Mouse (Mus musculus) lung, embryonic 15.5 days (tissue): Measurements from ENCODE around the gene Trim67. TPM values are rescaled to one million over a fixed set of nuclear protein-coding genes. Genes with fewer than 3 reads are reported as not detected.

Experiments
- ATAC-seq: fragments of 200-750 bp; cut with Nextera tagmentation; 2 replicates; pipeline ENCODE4 v1.8.0; 2017; ENCODE audit warnings: moderate number of reproducible peaks, borderline replicate concordance; ENCODE audit not compliant: low FRiP score, low TSS enrichment; ENCODE audit errors: extremely low read depth
- H3K27ac ChIP-seq: fragments of 300-500 bp; sonication (generic); 2 replicates; pipeline ENCODE4 v1.5.1; 2015; ENCODE audit warnings: moderate library complexity, mild to moderate bottlenecking, inconsistent platforms
- H3K27me3 ChIP-seq: fragments of 300-500 bp; sonication (generic); 2 replicates; pipeline ENCODE4 v1.6.1; 2015; ENCODE audit warnings: inconsistent platforms
- H3K36me3 ChIP-seq: fragments of 300-500 bp; sonication (generic); 2 replicates; pipeline ENCODE4 v1.6.1; 2015; ENCODE audit warnings: inconsistent platforms
- H3K4me1 ChIP-seq: fragments of 300-500 bp; sonication (generic); 2 replicates; pipeline ENCODE4 v1.6.1; 2015; ENCODE audit warnings: inconsistent platforms
- H3K4me2 ChIP-seq: fragments of 300-500 bp; sonication (generic); 2 replicates; pipeline ENCODE4 v1.6.1; 2015; ENCODE audit warnings: inconsistent platforms, mild to moderate bottlenecking, moderate library complexity
- H3K4me3 ChIP-seq: fragments of 300-500 bp; sonication (generic); 2 replicates; pipeline ENCODE4 v1.5.1; 2015; ENCODE audit warnings: mild to moderate bottlenecking, inconsistent platforms
- H3K9ac ChIP-seq: fragments of 300-500 bp; sonication (generic); 2 replicates; pipeline ENCODE4 v1.6.1; 2015; ENCODE audit warnings: inconsistent platforms
- H3K9me3 ChIP-seq: fragments of 300-500 bp; sonication (generic); 2 replicates; pipeline ENCODE4 v1.6.1; 2016; ENCODE audit warnings: inconsistent platforms
- WGBS: fragments of 180-500 bp; shearing (Covaris S2); methylation state at CpG from one replicate; pipeline ENCODE4 v1.1.7; 2015; 5-methylcytosine and 5-hydroxymethylcytosine counted together
- polyA plus RNA-seq: library from polyadenylated mRNA; unstranded; fragments of >200 nt; fragmentation: Nextera tagmentation; extraction: Ambion mirVana; gene quantifications from 2 replicates; pipeline ENCODE4 v1.2.1, GENCODE M21; 2015

The Trim67 gene
- 0.66 and 0.67 TPM in 2 replicates for polyA plus RNA-seq

DNA sequence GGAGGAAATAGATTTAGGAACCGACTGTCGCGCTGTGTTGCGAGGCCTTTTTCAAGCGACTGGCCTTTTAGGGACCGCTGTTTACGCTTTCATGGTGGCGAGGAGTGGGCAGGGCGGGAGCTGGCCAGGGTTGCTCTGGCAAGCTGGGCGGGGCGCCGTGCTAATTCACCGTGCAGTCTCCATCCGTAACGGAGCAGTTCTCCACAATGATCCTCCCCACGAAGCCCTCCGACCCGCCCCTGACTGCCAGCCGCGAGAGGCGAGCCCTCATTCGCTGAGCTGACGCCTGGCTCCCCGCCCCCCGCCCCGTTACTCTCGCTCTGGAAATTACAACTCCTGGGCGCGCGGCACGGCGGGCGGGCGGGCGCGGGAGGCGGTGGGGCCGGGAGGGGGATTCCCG, at the start of gene Trim67:
Gene Trim67 (plus strand): TSS at position 385 of the 400 bp plus-strand sequence.
- H3K27me3 ChIP-seq = peaks cover 73% of the 10 kb centered on the region

DNA sequence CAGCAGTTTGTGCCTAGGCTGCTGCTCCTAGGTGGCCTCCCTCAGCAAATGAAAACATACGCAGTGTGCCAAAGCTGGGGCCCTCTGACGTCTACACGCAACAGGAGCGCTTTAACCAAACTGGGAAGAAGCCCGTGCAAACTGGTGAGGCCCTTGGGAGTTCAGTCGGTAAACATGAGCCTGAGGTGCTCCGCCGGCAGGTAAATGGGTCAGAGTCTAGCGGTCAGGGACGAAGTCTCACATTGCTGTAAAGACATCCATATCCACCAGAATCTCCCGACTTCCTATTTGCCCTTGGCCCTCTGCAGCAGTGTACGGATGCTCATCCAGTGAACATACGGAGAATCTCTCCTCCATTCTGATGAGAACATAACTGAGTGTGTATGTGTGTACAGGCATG, 46.2 kb upstream of the Trim67 start:
- WGBS = 55% methylated on average over 13 of the region's 13 CpGs
- ATAC-seq = no peak
- H3K4me3 ChIP-seq = no peak overlapping the region
- no peak overlapping the region for H3K9ac ChIP-seq
- H3K4me1 ChIP-seq = peaks cover 9% of the 10 kb centered on the region; the same call in 1 of the 2 replicates
- peaks cover 20% of the 10 kb centered on the region for H3K27me3 ChIP-seq
- H3K36me3 ChIP-seq = no peaks in the 10 kb centered on the region
- H3K9me3 ChIP-seq = no peaks in the 10 kb centered on the region
- H3K27ac ChIP-seq = no peak overlapping the region
- H3K4me2 ChIP-seq = no peak overlapping the region

More for the DNA sequence above, at the start of gene Trim67:
- no peaks in the 10 kb centered on the region for H3K9me3 ChIP-seq
- peak within 1 kb of the TSS; percentile 52 for H3K4me3 ChIP-seq
- H3K4me1 ChIP-seq = peaks cover 31% of the 10 kb centered on the region
- under 1% methylated on average over 35 of the region's 39 CpGs for WGBS
- H3K27ac ChIP-seq = no peak within 1 kb of the TSS
- no peaks in the 10 kb centered on the region for H3K36me3 ChIP-seq
- peak within 1 kb of the TSS; percentile 100 for H3K4me2 ChIP-seq
- H3K9ac ChIP-seq = no peak within 1 kb of the TSS
- peak; percentile 66; the same call in 1 of the 2 replicates for ATAC-seq

DNA sequence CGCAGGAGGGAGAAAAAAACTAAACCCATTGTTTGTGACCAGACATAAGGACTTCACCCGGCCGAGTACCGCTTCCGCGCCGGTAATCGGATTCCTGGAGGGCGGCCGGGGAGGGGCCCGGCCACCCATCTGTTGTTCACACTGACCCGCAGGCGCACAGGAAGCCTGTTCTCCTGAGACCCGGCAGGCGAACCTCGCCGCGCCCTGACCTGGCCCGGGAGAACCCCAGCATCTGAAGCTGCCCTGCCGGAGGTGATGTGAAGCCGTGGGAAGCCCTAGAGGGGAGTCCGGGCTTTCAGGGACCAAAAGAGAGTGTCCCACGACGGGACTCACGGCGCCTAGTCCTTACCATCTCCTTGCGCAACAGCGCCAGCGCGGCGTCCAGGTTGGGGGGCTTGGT, 41.7 kb upstream of the Trim67 start:
- H3K9me3 ChIP-seq = no peaks in the 10 kb centered on the region
- H3K27me3 ChIP-seq = peaks cover 36% of the 10 kb centered on the region
- peak overlapping the region; percentile 49 for H3K9ac ChIP-seq
- H3K36me3 ChIP-seq = no peaks in the 10 kb centered on the region
- H3K27ac ChIP-seq = peak overlapping the region; percentile 53
- WGBS = under 1% methylated on average over 30 of the region's 31 CpGs
- peaks cover 37% of the 10 kb centered on the region for H3K4me1 ChIP-seq
- H3K4me3 ChIP-seq = peak overlapping the region; percentile 74
- no peak for ATAC-seq
- peak overlapping the region; percentile 96 for H3K4me2 ChIP-seq

DNA sequence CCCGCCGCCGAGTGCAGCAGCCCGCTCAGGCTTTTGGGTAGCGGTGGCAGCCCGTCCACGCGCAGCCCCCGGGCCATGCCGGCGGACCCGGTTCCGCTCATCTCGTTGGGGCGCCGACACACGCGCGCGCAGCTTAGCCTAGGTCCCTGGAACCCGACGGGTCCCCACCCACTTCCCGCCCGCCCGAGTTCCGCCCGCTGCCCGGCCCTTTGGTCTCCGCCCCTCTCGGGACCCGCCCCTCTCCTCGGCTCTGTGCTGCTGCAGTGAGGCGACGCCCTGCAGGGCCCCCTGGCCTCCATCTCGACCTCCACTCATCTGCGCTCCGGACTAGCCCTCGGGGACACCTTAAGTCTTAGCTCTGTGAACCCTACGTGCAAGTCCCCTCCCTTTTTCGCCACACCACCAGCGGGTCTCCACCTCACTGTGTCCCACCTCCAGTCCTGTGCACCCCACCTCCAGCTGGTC, 41.2 kb upstream of the Trim67 start, which contains the start of gene Fam89a:
Gene Fam89a (minus strand): TSS at position 124 of the 465 bp plus-strand sequence.
- peak; percentile 50; the same call in 1 of the 2 replicates for ATAC-seq
- H3K4me3 ChIP-seq = peak within 1 kb of the TSS; percentile 74
- no peaks in the 10 kb centered on the region for H3K36me3 ChIP-seq
- peaks cover 39% of the 10 kb centered on the region for H3K4me1 ChIP-seq
- H3K4me2 ChIP-seq = peak within 1 kb of the TSS; percentile 96
- no peaks in the 10 kb centered on the region for H3K9me3 ChIP-seq
- H3K27ac ChIP-seq = peak within 1 kb of the TSS; percentile 53
- H3K27me3 ChIP-seq = peaks cover 36% of the 10 kb centered on the region
- H3K9ac ChIP-seq = peak within 1 kb of the TSS; percentile 49
- 2% methylated on average over 35 of the region's 41 CpGs for WGBS

DNA sequence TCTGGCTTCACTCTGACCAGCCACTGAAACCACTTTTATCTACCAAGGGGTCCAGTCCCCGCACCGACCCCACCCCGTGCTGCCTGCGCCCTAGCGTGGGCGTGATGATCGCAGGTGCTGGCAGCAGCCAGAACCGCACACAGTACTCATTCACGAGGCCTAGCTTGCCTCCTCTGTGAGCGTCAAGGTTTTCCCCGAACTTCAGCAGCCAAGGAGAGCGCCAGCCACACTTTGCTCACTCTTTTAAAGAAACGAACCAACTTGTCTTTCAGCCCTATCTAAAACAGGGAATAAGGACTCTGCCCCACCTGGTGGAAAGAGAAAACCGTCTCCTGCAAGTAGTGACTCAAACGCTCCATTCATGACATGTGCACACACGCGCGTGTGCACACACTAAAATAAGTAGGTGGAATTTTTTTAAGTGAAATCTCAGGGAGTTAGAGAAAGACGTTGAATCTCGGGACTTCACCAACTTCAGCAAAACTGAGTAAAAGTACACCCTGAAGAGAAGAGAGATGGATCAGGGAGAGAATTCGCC, 40.5 kb upstream of the Trim67 start:
- H3K27ac ChIP-seq = peak overlapping the region; percentile 49
- no peaks in the 10 kb centered on the region for H3K36me3 ChIP-seq
- WGBS = 34% methylated on average over 21 of the region's 21 CpGs
- no peaks in the 10 kb centered on the region for H3K9me3 ChIP-seq
- peaks cover 36% of the 10 kb centered on the region for H3K27me3 ChIP-seq
- H3K9ac ChIP-seq = no peak overlapping the region
- H3K4me3 ChIP-seq = peak overlapping the region; percentile 74; the same call in 1 of the 2 replicates
- ATAC-seq = 0 out of 2 replicates have a peak, but pooled peaks have one; percentile 2
- peak overlapping the region; percentile 96 for H3K4me2 ChIP-seq
- peaks cover 39% of the 10 kb centered on the region for H3K4me1 ChIP-seq

DNA sequence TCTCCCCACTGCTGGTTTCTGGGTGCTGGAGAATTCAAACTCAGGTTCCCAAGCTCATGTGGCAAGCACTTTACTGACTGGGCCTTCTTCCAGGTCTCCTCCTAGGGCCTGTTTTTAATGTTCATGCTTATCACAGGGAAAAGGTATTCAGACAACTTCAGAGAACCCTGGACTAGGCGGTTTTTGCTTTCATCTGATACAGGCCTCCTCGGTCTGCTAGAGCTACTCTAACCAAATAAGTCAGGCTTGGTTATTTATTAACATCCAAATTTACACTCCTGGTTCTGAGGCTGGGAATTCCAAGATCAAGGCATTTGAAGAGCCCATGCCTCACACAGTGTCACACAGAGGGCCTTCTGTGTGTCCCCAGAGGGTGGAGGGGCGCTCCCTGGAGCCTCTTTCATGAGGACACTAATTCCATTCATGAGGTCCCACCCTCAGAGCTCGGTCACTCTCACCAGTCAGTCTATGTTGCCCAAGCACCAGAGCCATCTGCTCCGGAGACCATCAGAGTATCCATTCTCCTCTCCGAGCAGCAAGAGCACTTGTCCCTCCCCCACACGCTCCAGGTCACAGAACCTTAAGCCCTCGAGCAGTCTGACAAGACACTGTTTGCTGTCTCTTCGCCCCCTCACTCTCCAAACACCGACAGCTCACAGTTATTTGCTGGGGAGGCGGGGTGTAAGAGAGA, 38.6 kb upstream of the Trim67 start:
- Histone ChIP-seq H3K4me2 (0 out of 2 replicates have a peak overlapping the region, but pooled peaks have one; percentile 4), H3K36me3 (no peaks in the 10 kb centered on the region), H3K9me3 (no peaks in the 10 kb centered on the region), H3K4me3 (no peak overlapping the region), H3K27me3 (peaks cover 36% of the 10 kb centered on the region), H3K4me1 (peaks cover 39% of the 10 kb centered on the region), H3K9ac (no peak overlapping the region), H3K27ac (peak overlapping the region; percentile 84)
- WGBS = 10% methylated on average over 11 of the region's 11 CpGs
- peak; percentile 84 for ATAC-seq

DNA sequence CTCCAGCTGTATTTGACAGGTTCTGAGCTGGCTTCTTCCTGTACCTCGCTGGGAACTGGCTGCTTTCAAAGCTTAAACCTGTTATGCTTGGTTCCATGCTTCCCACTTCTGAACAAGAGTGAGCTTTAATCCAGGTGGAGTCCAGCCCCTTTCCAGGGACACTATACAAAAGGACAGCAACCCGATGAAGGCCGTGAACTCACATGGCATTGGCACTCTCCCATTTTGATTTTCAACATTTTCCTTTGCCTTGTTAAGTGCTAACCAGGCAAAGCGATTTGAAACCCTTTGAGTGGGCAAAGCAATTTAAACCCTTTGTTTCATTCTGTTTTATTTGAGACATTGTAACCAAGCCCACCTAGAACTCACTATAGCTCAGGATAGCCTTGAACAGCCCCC, 38.1 kb upstream of the Trim67 start:
- no peak overlapping the region for H3K9ac ChIP-seq
- peak overlapping the region; percentile 84 for H3K27ac ChIP-seq
- WGBS = 27% methylated on average over 4 of the region's 4 CpGs
- H3K27me3 ChIP-seq = peaks cover 34% of the 10 kb centered on the region
- 0 out of 2 replicates have a peak overlapping the region, but pooled peaks have one; percentile 4 for H3K4me2 ChIP-seq
- H3K36me3 ChIP-seq = no peaks in the 10 kb centered on the region
- H3K9me3 ChIP-seq = no peaks in the 10 kb centered on the region
- no peak for ATAC-seq
- no peak overlapping the region for H3K4me3 ChIP-seq
- peaks cover 39% of the 10 kb centered on the region for H3K4me1 ChIP-seq

DNA sequence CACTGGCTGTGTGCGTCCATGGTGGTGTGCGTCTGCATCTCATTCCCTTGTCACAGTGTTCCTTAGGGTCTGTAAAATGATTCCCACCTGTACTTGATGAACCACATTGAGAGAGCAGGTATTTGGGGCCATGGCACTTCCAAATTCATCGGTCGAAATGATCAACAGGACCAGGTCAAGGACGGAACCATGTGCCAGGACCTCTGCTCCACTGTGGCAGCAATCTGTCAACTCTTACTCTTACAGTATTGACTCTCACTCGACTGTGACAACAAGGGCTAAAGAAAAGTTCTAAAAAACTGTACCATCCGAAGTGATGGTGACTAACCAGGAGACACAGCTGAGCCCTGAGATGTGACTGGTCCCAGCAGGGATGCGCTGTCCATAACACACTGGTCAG, 37.4 kb upstream of the Trim67 start:
- Histone ChIP-seq H3K4me3 (no peak overlapping the region), H3K27ac (peak overlapping the region; percentile 84), H3K9me3 (no peaks in the 10 kb centered on the region), H3K36me3 (no peaks in the 10 kb centered on the region), H3K9ac (no peak overlapping the region), H3K4me1 (peaks cover 39% of the 10 kb centered on the region), H3K4me2 (no peak overlapping the region), H3K27me3 (peaks cover 29% of the 10 kb centered on the region)
- ATAC-seq = no peak
- WGBS = 62% methylated on average over 8 of the region's 8 CpGs

DNA sequence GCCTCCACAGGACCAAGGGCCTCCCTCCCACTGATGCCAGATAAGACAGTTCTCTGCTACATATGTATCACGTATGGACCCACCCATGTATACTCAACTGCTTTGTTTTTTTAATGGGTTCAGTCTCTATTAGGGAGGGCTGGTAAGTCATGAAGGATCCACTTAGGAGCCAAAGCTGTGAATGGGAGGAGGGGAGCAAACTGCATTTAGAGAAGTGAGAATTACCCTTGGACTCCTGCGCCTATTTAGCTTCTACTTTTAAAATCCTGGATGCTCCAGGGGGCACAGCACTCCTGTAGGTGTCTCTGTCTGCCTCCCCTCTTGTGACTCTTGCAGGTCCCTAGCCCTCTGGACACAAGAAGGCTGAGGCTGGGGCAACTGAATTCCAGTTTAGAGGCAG, 36.7 kb upstream of the Trim67 start:
- Histone ChIP-seq H3K4me1 (peaks cover 36% of the 10 kb centered on the region), H3K9me3 (no peaks in the 10 kb centered on the region), H3K9ac (no peak overlapping the region), H3K4me2 (no peak overlapping the region), H3K27ac (peak overlapping the region; percentile 41; the same call in 1 of the 2 replicates), H3K4me3 (no peak overlapping the region), H3K27me3 (peaks cover 22% of the 10 kb centered on the region), H3K36me3 (no peaks in the 10 kb centered on the region)
- 39% methylated on average over 2 of the region's 2 CpGs for WGBS
- ATAC-seq = no peak

DNA sequence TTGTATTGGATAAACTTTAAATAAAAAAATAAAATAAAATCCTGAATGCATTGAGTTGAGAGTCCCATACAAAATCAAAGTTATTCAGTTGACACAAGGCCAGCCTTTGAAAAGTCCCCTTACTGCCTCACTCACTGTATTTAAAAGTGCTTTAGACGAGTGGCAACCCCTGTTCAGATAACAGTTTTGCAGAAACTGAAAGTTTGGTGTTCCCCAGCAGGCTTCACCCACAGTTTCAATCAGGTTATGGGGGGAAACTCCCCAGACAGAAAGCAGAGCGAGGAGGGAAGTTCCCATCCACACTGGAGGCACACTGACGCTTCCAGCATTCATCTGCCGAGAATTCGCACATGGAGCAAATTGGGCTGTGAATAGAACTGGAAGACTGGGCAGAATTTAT, 36.3 kb upstream of the Trim67 start:
- Histone ChIP-seq H3K27me3 (peaks cover 17% of the 10 kb centered on the region), H3K9me3 (no peaks in the 10 kb centered on the region), H3K4me2 (no peak overlapping the region), H3K9ac (no peak overlapping the region), H3K36me3 (no peaks in the 10 kb centered on the region), H3K27ac (peak overlapping the region; percentile 41; the same call in 1 of the 2 replicates), H3K4me1 (peaks cover 31% of the 10 kb centered on the region), H3K4me3 (no peak overlapping the region)
- WGBS = 57% methylated on average over 5 of the region's 5 CpGs
- no peak for ATAC-seq

DNA sequence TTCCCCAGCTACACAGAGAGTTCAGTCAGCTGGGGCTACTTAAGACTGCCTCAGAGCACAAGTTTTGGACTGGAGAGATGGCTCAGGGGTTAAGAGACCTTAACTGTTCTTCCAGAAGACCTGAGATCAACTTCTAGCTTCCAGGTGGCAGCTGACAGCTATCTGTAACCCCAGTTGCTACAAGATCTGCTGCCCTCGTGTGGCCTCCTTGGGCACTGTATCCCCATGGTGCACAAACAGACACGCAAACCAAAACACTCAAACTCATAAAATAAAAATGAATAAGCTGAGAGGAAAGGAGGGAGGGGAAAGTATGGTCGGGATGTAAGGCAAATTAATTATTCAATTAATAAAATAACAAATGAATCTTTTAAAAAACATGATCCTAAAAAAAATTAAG, 34.3 kb upstream of the Trim67 start:
- Histone ChIP-seq H3K4me2 (no peak overlapping the region), H3K36me3 (no peaks in the 10 kb centered on the region), H3K4me1 (peaks cover 17% of the 10 kb centered on the region), H3K27me3 (no peaks in the 10 kb centered on the region), H3K27ac (no peak overlapping the region), H3K9me3 (no peaks in the 10 kb centered on the region), H3K4me3 (no peak overlapping the region), H3K9ac (no peak overlapping the region)
- ATAC-seq = no peak
- WGBS = 37% methylated on average over 3 of the region's 3 CpGs

DNA sequence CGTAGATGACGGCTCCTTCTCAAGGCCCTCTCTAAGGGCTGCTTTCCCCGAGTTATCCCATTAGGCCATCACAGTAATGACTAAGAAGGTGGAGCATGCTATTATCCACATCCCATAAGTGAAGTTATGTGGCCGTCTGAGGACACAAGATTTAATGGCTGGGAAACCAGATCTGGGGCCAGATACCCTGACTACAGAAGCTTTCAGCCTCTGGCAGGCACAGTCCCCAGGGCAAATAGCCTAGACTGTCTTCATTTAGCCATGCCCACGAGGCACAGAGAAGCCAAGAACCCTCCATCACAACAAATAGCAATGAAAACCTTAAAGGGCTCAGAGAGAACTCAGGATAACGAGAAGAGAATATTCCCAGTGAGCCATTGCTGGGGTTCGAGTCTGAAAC, 29.8 kb upstream of the Trim67 start:
- no peaks in the 10 kb centered on the region for H3K9me3 ChIP-seq
- no peak overlapping the region for H3K4me2 ChIP-seq
- 55% methylated on average over 7 of the region's 7 CpGs for WGBS

More for the DNA sequence above, 29.8 kb upstream of the Trim67 start:
- no peak overlapping the region for H3K9ac ChIP-seq
- no peak for ATAC-seq
- H3K27me3 ChIP-seq = no peaks in the 10 kb centered on the region
- no peak overlapping the region for H3K4me3 ChIP-seq
- H3K4me1 ChIP-seq = no peaks in the 10 kb centered on the region
- no peaks in the 10 kb centered on the region for H3K36me3 ChIP-seq
- no peak overlapping the region for H3K27ac ChIP-seq
